Mouse (Mus musculus) layer of hippocampus, postnatal 14 days (tissue): Measurements from ENCODE around the gene 1810055G02Rik. TPM values are rescaled to one million over a fixed set of nuclear protein-coding genes. Genes with fewer than 3 reads are reported as not detected.

Source experiments
- DNase-seq, 2 experiments: peaks; one replicate each; pipeline ENCODE4 v3.0.0; 2021 to 2022; ENCODE audit warnings: low spot score in 2 of 2, mixed read lengths in 1 of 2
- total RNA-seq, 2 experiments: library from RNA; stranded (reverse); gene quantifications; 2 replicates each; pipeline ENCODE4 v1.2.3; 2021

The 1810055G02Rik gene
- total RNA-seq, 2 experiments from 2014 or later, result 35.5 to 40.3 TPM

- no peak for DNase-seq
Observed at GRCm38 (mm10) chr19:3739650-3740049, 31.6 kb downstream of the 1810055G02Rik start.

- no peak for DNase-seq
Observed at GRCm38 (mm10) chr19:3742716-3743115, 34.6 kb downstream of the 1810055G02Rik start.

- DNase-seq, result no peak
Observed at GRCm38 (mm10) chr19:3743362-3743761, 35.3 kb downstream of the 1810055G02Rik start.

- peak; percentile 57 to 75 for DNase-seq
Observed at GRCm38 (mm10) chr19:3743851-3744512, 35.9 kb downstream of the 1810055G02Rik start.

GRCm38 (mm10) chr19:3752621-3753239 is 44.6 kb downstream of the 1810055G02Rik start:
- no peak for DNase-seq

- DNase-seq, result no peak
Observed at GRCm38 (mm10) chr19:3753240-3753633, 45.1 kb downstream of the 1810055G02Rik start.

- no peak for DNase-seq
Observed at GRCm38 (mm10) chr19:3753738-3754137, 45.6 kb downstream of the 1810055G02Rik start.

GRCm38 (mm10) chr19:3757861-3758260 is 49.8 kb downstream of the 1810055G02Rik start:
- DNase-seq, result no peak

- DNase-seq, result no peak
Observed at GRCm38 (mm10) chr19:3765221-3765820, 57.2 kb downstream of the 1810055G02Rik start.

- DNase-seq, result no peak
Observed at GRCm38 (mm10) chr19:3766378-3766777, 58.3 kb downstream of the 1810055G02Rik start.

GRCm38 (mm10) chr19:3767276-3767780 is 59.2 kb downstream of the 1810055G02Rik start, which contains the start of gene Kmt5b:
TSS of gene Kmt5b (plus strand) at chr19:3767421.
- peak in 1 of 2 experiments; percentile 74 for DNase-seq

Other genes with a start within 250 kb of the 1810055G02Rik start
- 10 to 100 TPM; 84.7 to 87.9 TPM for gene Ppp6r3, start 132.5 kb upstream of the 1810055G02Rik start, total RNA-seq
- 10 to 100 TPM; 13.7 to 14.8 TPM for gene Lrp5, start 21.7 kb upstream of the 1810055G02Rik start, total RNA-seq
- gene Kmt5b, start 59.1 kb downstream of the 1810055G02Rik start, total RNA-seq, result 10 to 100 TPM; 59.0 to 61.5 TPM
- gene Chka, start 143.5 kb downstream of the 1810055G02Rik start, total RNA-seq, result 100 to 1,000 TPM in 1 of 2 experiments, 10 to 100 TPM in 1; 98.8 to 100 TPM
- 10 to 100 TPM; 15.4 to 20.2 TPM for gene Tcirg1, start 198.8 kb downstream of the 1810055G02Rik start, total RNA-seq
- 100 to 1,000 TPM; 130 TPM for gene Ndufs8, start 204.5 kb downstream of the 1810055G02Rik start, total RNA-seq
- 1 to 10 TPM; 2.8 TPM for gene Aldh3b1, start 221.5 kb downstream of the 1810055G02Rik start, total RNA-seq
- gene Unc93b1, start 226.9 kb downstream of the 1810055G02Rik start, total RNA-seq, result 10 to 100 TPM; 17.1 to 18.1 TPM